Mouse (Mus musculus) thymus, postnatal 0 days (tissue): Measurements from ENCODE around the gene Atp8a2. TPM values are rescaled to one million over a fixed set of nuclear protein-coding genes. Genes with fewer than 3 reads are reported as not detected.

Experiments used
- DNase-seq: peaks from one replicate; pipeline ENCODE4 v3.0.0-alpha.2; 2015; ENCODE audit warnings: low spot score
- polyA plus RNA-seq: library from polyadenylated mRNA; unstranded; fragments of >200 nt; fragmentation: Nextera tagmentation; extraction: Ambion mirVana; gene quantifications from 2 replicates; pipeline ENCODE4 v1.2.1, GENCODE M21; 2015

The Atp8a2 gene
- polyA plus RNA-seq, 1 experiment from 2014 or later = 1.4 TPM

- DNase-seq = no peak
Observed at GRCm38 (mm10) chr14:60030666-60031065, 166.3 kb downstream of the Atp8a2 start.

GRCm38 (mm10) chr14:60027139-60027538 lies 169.8 kb downstream of the Atp8a2 start:
- DNase-seq = no peak

DNA sequence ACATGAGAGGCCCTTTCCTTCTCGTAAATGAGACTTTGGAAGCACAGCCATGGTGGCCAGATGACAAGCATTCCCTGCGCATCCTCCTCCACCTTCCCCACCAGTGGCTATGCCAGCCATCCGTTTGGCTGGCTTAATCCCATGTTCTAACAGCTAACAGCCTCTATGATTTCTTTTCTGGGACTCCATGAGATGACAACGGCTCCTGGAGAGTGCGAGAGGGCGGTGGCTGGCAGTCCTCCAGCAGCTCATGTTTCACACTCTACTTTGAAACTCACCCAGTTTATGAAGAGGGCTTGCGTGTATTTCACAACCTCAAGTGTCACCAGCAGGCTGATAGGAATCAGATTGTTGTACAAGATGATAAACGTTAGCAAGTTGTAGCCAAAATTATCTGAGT lies 170.3 kb downstream of the Atp8a2 start:
- DNase-seq = no peak

GRCm38 (mm10) chr14:60015891-60016290 lies 181.1 kb downstream of the Atp8a2 start:
- DNase-seq = peak; percentile 78

GRCm38 (mm10) chr14:60001801-60002200 lies 195.2 kb downstream of the Atp8a2 start:
- DNase-seq = no peak

DNA sequence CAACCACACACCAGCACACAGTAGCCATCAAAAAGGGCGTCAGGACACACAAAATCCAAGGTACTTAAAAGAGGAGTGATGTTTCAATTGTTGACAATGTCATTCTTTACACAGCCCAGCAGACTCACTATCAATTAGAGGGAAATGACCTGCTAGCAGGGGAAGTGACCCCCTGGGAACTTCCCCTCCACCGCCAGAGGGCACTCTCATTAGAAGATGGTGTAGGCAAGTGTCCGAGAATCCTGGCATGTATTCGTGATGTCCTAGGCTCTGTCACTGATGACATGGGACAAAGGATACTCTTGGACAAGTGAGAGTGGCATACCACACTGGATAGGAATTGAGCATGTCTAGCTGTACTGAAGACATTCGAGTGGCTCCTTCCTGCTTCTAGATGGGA lies 208.1 kb downstream of the Atp8a2 start:
- DNase-seq = no peak

GRCm38 (mm10) chr14:59987975-59988374 lies 209.0 kb downstream of the Atp8a2 start:
- no peak for DNase-seq

DNA sequence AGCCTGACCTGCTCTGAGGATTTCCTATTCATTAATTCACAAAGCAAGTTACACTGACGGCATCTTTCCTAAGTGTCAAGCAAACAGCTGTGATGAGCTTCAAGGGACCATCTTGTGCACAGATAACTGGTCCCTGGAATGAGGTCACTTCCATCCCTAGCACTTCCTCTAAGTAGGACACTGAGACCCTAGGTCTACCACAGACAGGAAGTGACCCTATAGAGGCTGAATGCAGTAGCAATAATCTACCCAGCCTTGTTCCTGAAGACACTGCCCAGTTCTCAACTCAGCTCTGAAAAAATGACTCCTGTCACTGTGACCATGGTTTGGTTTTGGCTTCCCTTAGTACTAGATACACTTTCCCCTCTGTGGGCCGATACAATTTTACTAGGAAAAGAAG lies 219.0 kb downstream of the Atp8a2 start:
- no peak for DNase-seq

- DNase-seq = no peak
Observed at GRCm38 (mm10) chr14:59971221-59971730, 225.7 kb downstream of the Atp8a2 start.

DNA sequence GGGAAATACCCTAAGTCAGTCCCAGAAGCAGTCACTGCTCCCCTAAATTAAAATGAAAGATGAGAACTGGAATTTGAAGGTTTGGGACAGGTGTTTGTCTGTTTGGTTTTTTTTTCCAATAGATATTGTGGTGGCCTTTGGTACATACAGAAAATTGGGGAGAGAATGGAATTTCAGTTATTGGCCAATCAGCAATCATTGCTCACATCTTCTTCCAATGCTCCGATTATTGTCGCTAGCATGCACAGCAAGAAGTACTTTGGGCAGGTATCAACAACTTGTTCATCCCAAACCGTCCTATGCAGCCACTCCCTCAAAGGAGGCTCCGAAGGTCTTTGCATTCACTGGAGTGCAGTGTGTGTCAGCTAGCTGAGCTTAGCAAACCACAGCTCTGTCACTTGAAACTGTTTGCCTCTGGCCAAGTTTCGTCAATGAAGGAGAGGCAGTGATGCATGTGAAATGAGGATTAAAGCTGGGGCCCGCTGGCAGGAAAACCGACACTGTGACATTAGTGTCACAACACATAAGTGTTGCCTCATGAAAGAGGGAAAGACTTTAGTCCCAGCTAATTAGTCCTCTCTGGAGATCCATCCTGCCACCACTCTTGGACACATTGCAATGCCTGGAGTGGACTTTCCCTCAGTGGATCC lies 227.4 kb downstream of the Atp8a2 start:
- DNase-seq = no peak

DNA sequence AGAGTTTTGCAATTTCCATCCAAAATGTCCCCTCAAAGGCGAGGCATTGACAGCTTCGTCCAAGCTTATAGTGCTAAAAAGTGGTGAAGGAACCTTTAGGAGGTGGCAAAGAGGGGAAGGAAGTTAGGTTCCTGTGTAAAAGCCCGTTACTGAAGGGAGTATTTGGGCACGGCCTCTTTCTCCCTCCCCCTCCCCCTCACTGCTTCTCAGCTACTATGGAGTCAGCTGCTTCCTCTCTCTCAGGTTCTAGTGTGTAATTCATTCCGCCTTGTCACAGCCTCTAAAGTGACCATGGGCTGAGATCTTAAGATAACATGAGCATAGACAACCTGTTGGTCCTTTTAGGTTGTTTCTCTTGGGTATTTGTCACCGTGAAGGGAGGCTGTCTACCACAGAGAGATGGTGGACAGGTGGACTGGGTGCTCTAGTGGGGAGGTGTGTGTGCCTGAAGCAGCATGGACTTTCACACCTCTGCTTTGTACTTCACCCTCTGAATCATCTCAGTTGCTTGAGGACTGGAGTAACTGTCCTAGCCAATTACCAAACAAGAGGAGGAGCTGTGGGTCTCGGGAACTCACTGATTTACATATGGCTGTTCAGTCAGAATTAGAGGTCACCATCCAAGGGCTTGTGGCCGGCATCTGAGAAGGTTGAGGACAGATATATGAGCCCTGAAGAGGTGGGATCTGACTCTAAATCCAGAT lies 229.0 kb downstream of the Atp8a2 start:
- DNase-seq = peak; percentile 10

GRCm38 (mm10) chr14:59966981-59967380 lies 230.0 kb downstream of the Atp8a2 start:
- no peak for DNase-seq

DNA sequence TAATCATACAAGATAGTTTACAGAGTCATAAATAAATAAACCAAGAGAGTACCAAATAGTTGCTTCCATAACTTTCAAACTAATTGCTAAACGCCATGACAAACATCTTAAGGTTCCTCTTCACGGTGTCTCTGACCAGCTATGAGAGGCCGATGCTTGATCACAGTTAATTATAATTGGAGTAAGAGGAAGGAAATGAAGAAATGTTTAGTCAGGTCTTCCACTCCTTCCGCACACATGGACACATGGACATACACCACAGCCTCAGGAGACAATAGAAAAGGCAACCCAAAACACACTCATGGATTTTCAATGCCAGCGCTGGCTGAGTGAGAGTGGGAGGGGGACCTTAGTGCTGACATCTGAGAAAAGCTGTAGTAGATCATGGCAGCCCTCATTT lies 232.4 kb downstream of the Atp8a2 start:
- no peak for DNase-seq

GRCm38 (mm10) chr14:59960961-59961360 lies 236.0 kb downstream of the Atp8a2 start:
- no peak for DNase-seq

GRCm38 (mm10) chr14:59960214-59960890 lies 236.6 kb downstream of the Atp8a2 start:
- DNase-seq = no peak

- DNase-seq = no peak
Observed at GRCm38 (mm10) chr14:59959723-59960122, 237.3 kb downstream of the Atp8a2 start.

- DNase-seq = no peak
Observed at GRCm38 (mm10) chr14:59949983-59950382, 247.0 kb downstream of the Atp8a2 start.

- DNase-seq = peak; percentile 87
Observed at GRCm38 (mm10) chr14:59942864-59943611, 253.9 kb downstream of the Atp8a2 start.

DNA sequence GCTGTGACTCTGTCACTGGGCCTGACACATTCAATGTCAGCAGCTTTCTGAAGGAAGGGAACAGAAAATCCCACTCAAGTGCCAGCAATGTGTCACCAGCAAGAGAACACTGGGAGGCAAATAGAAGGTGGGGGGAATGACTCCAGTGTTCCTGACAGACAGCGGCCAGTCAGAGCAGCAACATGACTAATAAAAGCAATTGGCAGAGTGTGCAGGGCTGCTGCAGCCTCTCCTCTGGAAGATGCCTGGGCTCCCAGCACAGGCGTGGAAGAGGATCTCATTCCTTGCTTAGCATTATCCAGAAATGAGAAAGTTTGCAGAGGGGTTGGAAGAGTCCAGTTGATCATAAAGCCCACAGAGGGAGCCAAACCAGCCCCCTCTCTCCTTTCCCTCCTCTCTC lies 254.8 kb downstream of the Atp8a2 start:
- no peak for DNase-seq

DNA sequence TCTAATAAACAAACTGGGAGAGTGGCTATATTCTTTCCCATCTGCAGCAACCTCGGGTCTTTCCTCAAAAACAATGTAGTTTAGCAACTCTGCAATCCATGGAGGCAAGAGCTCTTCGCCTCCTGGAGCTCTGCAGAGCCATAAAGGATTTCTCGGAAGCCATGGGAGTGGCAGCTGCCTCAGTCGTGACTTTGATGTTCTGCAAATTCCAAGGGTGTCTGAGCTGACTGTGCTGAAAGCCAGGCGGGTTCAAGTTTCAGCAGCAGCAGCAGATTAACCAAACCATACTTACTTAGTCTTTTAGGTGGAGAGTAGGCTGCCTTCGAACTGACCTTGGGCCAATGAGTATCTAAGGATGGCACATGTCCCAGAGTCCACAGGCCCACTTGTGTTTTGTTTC lies 264.6 kb downstream of the Atp8a2 start:
- no peak for DNase-seq

DNA sequence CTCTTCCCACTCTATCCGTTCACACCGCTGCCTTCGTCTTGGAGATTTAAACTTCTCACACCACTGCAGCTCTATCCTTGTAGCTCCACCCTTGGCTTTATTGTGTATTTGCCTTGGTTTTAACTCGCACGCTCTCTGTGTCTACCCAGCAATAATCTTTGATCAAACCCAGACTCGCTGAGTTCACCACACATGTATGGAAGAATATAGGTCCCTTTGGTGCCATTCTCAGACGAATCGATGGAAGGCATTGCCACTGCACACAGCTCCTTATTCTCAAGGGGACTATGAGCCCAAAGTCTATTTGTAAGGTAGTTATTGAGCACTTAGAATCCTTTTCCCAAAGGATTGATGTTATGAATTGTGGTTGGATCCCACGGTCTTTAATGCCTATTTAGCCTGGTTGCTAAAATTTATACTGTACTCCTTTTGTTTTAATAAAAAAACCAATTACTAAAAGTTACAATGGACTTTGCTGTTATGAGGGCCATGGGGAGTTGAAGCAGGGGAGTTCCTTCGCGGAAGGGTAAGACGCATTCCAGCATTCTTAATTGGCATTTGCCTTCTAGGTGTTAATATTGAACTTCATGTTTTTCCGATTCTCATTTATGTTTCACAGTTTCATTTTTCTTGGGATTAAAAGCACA lies 265.4 kb downstream of the Atp8a2 start:
- DNase-seq = no peak
